Mouse (Mus musculus): ENCODE measurements around the gene Crip2.

Crip2 gene

DNA sequence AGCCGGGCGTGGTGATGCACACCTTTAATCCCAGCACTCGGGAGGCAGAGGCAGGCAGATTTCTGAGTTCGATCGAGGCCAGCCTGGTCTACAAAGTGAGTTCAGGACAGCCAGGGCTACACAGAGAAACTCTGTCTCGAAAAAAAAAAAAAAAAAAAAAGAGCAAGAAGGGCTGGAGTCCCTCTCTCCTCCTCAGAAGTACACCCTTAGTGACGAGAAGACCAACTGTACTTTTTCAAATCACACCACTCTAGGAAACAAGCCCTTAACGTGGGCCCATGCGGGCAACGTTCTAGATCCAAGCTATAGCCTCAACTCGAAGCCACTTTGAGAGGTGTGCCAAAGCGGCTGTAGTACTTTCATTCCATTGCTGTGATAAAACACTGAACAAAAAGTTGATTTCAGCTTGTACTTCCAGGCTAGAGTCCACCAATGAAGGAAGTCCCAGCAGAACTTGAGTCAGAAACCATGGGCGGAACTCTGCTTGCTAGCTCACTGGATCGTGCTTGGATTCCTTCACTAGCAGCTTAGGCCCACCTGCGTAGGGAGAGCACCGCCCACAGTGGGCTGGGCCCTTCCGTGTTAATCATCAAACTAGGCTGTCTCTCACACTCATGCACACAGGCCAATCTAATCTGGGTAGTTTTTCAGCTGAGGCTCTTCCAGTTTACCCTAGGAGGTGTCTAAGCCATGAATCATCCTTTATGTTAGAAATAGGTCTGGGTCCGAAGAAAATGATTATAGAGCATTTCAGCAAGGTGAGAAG lies 37.1 kb downstream of the Crip2 start:
- peak; percentile 31 for DNase-seq (ENCODE audit: extremely low read depth, insufficient read length, low spot score)

GRCm38 (mm10) chr12:113181020-113181419 lies 41.0 kb downstream of the Crip2 start:
- DNase-seq (ENCODE audit: extremely low read depth, insufficient read length, low spot score) = no peak

GRCm38 (mm10) chr12:113184945-113185344 lies 44.9 kb downstream of the Crip2 start:
- DNase-seq (ENCODE audit: extremely low read depth, insufficient read length, low spot score) = no peak

- DNase-seq (ENCODE audit: extremely low read depth, insufficient read length, low spot score) = no peak
These were observed 45.6 kb downstream of the Crip2 start, which contains the start of gene Tmem121 for GRCm38 (mm10) chr12:113185442-113186291. TSS of gene Tmem121 (plus strand) at chr12:113185930.

- DNase-seq (ENCODE audit: extremely low read depth, insufficient read length, low spot score) = no peak
These were observed 46.4 kb downstream of the Crip2 start for GRCm38 (mm10) chr12:113186326-113187010.

GRCm38 (mm10) chr12:113187011-113187375 lies 47.0 kb downstream of the Crip2 start:
- no peak for DNase-seq (ENCODE audit: extremely low read depth, insufficient read length, low spot score)

DNA sequence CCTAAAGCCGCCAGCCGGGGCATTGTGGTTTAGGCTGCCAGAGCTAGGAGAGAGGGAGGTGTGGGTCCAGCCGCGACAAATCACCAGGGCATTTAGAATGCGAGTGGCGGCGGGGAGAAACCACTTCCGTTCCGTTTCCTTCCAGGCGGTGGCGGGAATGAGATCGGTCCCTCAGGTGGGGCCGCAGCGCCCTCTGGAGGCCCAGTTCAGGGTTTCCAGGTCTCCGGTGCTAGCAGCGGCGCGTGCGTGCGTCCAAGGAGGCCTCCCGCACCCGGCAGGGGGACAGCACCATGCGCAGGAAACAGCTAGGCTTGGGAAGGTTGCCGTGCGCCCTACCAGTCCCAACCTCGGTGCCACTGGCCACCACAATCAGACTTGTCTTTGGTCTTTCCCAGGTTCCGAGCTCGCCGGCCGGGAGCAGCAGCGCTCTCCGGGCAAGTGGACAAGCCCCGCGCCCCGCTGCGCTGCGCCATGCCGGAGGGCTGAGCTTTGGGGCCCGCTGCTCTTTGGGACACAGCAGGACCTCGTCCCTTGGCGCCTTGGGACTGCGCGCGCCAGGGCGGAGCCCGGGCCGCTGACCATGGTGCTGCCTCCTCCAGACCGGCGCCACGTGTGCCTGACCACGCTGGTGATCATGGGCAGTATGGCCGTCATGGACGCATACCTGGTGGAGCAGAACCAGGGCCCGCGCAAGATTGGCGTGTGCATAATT lies 47.7 kb downstream of the Crip2 start:
- no peak for DNase-seq (ENCODE audit: extremely low read depth, insufficient read length, low spot score)

- no peak for DNase-seq (ENCODE audit: extremely low read depth, insufficient read length, low spot score)
These were observed 48.5 kb downstream of the Crip2 start for GRCm38 (mm10) chr12:113188349-113189055.

- no peak for DNase-seq (ENCODE audit: extremely low read depth, insufficient read length, low spot score)
These were observed 53.4 kb downstream of the Crip2 start for GRCm38 (mm10) chr12:113193423-113193822.
